Mouse (Mus musculus): ENCODE data around the gene Farp1.

Gene Farp1

DNA sequence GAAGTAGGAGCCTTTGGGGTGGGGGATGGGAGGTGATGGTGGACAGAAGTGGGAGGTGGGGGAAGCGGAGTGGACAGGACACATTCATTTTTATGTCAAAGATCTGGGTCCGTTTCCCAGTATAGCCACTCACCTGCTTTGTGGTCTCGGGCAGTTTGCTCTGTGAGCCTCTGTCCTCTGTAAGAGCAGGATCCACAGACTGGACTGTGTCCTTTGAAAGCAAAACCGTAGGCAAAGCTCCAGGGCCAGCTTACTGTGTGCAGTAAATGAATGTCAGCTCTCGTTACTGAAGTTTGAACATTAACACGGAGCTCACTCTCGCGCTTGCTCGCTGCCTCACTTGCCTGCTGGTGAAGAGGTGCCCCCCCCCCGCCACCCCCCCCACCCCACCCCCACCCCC is 110.7 kb downstream of the Farp1 start:
- no peak for DNase-seq (ENCODE audit: low read depth)

DNA sequence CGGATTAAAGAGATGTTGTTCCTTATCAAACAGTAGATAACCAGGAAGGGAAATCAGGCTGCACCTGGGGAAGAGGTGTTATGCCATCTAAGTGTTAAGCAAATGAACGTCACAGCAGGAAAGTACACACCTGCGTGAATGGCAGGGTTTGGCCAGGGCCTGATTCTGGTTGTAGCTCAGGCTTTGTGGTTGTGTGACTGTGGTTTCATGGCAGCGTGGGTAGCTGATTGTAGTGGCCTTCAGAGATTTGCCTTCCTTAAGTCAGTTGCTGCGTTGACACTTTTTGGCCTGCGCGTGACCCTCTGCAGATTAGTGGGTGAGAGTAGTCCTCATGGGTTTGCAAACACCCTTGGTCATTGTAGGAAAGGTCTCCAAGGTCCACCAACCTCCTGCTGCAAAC is 111.2 kb downstream of the Farp1 start:
- DNase-seq (ENCODE audit: low read depth): no peak

DNA sequence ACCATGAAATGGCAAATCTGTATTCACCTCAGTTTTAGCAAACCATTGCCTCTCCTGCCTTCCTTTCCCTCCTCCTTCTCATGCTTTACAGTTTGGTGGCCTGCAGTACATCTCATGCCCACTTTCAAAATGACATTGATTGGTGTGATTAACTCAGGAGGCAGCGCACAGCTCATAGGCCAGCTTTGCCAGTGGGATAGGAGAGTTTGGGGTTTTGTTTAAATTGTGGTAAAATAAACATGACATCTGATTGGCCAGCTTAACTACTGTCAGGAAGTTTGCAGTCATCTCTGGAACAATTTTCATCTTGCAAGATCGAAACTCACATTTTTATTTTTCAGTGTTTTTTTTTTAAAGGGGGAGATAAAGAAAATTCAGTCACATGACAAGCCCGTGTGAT is 112.0 kb downstream of the Farp1 start:
- no peak for DNase-seq (ENCODE audit: low read depth)

GRCm38 (mm10) chr14:121148088-121148785 is 113.2 kb downstream of the Farp1 start:
- DNase-seq (ENCODE audit: low read depth): no peak

DNA sequence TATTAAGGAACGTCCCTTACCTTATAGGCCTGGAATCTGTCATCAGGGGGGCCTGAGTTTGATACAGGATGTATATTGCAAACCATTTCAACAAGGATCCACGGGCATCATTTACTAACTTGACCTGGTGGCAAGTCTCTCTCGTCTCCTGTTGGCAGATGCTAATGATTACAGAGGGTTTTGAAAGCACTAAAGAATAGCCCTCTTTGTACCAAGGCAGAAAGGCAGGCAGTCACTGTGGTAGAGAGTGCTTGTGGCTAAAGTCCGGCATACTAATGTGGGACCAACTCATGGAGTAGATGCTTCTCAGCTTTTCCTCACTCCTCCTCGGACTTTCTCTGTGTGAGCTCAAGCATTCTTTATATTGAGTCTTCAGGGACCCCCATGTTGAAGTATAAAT is 115.0 kb downstream of the Farp1 start:
- DNase-seq (ENCODE audit: low read depth): no peak

GRCm38 (mm10) chr14:121151837-121152236 is 116.8 kb downstream of the Farp1 start:
- DNase-seq (ENCODE audit: low read depth): no peak

DNA sequence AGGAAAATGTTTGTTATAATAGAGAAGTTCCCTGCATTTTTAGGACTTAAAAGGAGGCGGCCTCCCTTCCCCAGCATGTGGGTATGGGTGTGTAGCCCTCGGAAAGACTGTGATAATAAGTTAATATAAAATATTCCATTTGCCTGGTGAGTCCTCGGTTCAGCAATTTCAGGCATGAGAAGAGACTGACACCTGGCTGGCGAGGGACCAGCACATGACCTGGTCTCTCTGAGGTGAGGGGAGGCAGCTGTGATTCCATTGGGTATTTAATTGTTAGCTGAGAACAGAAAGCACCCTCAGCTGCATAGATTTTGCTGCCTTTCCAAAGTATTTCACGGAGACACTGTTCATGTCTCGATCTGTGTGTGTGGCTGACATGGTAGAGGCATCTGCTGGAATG is 117.8 kb downstream of the Farp1 start:
- DNase-seq (ENCODE audit: low read depth): no peak

DNA sequence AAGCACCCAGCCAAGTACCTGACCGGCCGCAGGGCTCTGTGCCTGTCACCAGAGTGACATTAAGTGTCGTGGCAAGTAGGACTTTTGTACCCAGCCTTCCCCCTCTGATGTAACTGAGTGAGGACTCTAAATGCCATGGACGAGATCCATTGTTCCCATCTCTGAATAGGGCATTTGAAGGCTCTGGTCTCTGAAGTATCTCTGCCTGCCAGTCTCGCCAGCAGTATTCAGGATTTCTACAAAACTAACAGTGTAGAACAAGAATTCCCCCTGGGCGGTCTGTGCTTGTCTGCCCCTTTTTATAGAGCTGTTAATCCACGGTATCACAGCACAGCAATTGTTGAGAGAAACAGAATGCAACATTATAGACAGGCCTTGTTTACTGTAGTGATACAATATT is 118.3 kb downstream of the Farp1 start:
- DNase-seq (ENCODE audit: low read depth): no peak

GRCm38 (mm10) chr14:121155173-121155572 is 120.2 kb downstream of the Farp1 start:
- no peak for DNase-seq (ENCODE audit: low read depth)

- DNase-seq (ENCODE audit: low read depth): no peak
These were observed 123.6 kb downstream of the Farp1 start for GRCm38 (mm10) chr14:121158616-121159015.

DNA sequence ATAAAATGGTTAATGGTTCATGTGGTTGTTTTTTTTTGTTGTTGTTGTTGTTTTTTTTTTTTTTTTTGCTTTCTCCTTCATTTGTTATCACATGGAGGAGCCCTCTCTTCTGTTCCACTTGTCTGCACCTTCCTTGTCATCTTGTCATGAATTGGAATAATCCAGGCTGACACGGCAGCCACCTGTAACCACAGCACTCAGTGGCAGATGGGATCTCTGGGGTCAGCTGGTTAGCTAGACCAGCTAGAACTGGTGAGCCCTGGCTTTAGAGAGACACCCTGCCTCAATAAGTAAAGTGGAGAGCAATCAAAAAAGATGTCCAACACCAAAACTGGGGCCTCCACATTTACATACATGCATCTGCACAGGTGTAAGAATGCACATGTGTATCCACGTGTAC is 127.8 kb downstream of the Farp1 start:
- no peak for DNase-seq (ENCODE audit: low read depth)

DNA sequence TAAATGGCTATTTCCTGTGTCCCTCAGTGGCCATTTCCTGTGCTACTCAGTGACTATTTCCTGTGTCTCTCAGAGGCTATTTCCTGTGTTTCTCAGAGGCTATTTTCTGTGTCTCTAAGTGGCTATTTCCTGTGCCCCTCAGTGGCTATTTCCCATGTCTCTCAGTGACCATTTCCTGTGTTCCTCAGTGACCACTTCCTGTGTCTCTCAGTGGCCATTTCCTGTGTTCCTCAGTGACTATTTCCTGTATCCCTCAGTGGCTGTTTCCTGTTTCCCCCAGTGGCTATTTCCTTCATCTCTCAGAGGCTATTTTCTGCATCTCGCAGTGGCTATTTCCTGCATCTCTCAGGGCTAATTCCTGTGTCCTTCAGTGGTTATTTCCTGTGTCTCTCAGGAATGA is 129.9 kb downstream of the Farp1 start:
- DNase-seq (ENCODE audit: low read depth): peak; percentile 3

DNA sequence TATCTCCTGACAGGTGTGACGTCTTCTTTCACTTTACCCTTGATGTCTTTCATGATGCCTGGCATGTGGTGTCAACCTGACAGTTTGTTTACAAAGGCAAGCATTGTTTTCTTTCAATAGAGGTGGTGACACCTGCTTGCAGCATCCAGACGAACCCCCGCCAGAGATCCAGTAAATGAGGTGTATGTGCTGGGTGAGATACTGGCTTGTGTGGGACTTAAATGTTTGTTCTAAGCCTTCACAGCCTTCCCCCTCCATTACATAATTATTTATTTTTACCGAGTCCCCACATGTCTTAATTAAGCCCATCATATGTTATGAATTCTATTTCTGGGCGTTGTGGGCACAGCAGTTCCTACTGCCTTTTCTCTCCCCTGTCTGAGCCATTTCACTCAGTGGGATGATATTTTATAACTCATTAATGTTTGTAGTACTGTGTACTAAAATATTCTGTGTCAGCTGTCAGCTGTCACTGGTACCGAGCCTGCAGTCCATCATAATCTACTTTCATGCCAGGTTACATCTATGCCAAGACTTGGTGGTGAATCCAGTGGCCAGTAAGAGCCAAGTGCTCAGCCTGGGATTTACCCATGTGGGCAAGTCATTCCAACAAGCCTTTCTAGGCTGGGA is 130.5 kb downstream of the Farp1 start:
- no peak for DNase-seq (ENCODE audit: low read depth)

DNA sequence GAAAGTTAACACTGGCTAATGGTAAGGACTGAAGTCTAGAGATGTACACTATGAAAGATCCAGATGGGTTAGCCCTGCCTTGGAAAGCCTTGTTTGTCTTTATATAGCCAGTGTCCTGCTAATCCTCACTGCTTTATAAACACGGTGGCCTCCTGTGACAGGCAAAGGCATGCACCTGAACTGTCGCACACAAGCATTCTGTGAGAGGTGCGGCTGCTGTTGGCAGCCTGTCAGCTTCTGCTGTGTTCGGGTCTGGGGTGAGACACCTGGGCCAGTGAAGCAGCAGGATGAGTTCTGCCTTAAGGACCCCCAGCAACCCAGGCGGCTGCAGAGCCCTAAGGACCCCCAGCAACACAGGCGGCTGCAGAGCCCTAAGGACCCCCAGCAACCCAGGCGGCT is 131.0 kb downstream of the Farp1 start:
- DNase-seq (ENCODE audit: low read depth): no peak

GRCm38 (mm10) chr14:121168716-121169115 is 133.7 kb downstream of the Farp1 start:
- DNase-seq (ENCODE audit: low read depth): no peak

- no peak for DNase-seq (ENCODE audit: low read depth)
These were observed 135.3 kb downstream of the Farp1 start for GRCm38 (mm10) chr14:121170321-121170720.

DNA sequence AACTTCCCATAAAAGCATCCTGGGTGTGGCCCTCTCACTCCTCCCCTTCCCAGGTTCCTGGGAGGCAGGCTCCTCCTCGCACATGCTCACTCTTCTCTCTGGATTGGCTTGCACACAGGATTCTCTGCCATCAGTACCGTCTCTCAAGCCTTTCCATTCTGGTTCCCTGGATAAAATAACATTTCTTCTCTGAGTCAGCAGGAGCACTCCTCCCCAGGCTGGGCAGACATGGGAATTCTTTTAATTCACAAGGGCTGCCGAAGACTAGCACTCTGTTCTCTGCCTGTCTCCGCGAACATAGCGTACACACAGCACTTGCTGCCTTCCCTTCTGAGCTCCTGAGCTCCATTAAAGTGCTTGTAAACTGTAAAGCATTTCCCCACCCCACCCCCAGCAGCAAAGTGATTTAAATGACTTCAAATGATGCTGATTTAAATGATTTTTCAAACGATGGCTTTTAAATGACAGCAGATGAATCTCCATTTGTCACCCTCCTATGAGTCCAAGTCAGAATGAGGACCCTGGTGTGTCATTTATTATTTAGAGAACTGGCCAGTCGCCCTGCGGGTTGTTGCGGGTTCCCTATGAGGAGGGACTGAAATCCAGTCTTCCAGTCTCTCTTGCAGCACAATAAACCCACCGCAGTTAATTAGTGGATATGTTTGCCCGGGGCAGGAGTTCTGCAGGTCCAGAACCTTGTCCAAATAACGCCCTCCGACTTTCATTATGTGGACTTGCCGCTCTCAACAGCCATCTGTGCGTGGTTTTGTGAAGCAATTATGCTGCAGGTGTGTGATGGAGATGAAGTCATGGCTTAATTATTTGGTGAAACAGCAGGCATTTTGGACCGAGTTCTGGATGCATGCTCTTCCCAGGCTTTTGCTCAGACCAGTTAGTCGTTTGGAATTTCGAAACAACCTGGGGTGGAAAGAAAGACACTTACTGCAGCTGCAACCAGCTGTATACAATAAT is 137.4 kb downstream of the Farp1 start:
- no peak for DNase-seq (ENCODE audit: low read depth)

DNA sequence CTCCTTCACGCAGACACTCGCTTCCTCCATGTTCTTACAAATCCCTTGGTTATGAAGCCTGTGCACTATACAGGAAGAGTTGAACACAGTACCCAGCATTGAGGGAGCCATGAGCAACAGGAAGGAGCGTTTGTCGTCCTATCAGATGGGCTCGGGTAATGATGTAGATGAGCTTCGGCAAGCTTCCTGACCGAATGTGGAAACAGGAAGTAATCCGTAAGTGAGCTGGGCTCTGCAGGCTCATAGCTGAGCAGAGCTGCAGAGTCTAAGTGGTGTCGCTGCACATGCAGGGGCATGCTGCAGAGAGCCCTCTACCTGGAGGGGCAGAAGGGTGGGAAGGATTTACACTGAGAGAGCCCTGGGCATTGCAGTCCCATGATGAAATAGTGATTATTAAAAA is 140.4 kb downstream of the Farp1 start:
- peak; percentile 21 for DNase-seq (ENCODE audit: low read depth)

DNA sequence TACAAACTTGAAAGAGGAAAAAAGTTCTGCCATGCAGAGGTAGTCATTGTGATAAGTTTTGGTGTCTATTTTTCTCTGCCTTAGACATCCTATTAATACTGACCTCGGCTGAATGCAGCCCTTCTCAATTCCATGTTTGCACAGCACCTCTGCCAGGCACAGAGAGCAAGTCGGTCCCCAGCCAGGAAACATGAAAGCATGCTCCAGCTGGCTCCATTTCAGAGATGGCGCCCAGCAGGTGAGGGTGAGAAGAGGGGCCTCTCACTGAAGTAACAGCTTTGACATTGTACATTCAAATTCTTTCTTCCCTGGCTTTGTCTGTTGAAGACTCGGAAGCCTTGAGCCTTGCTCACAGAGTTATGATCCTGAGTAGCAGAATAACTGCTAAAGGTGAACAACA is 140.9 kb downstream of the Farp1 start:
- no peak for DNase-seq (ENCODE audit: low read depth)

- DNase-seq (ENCODE audit: low read depth): no peak
These were observed 142.9 kb downstream of the Farp1 start for GRCm38 (mm10) chr14:121177907-121178306.

- DNase-seq (ENCODE audit: low read depth): no peak
These were observed 145.6 kb downstream of the Farp1 start for GRCm38 (mm10) chr14:121180611-121181010.

DNA sequence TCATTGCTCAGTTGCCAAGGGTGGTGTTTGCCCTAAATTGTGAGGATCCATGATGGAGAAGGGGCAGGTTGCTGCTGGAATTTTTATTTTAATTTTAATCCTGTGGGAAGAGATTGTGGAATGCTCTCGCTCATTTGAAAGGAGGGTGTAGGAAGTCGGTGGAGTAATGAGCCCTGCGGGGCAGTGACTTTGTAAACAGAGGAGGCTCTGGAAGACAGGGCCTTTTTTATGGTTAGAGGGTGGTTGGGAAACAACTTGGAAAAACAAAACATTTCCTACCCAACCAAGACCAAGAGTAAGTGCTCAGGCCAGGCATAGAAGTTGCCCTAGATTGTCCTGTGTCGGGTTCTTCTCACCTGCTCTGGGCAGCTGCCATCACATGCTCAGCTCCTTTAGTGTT is 146.8 kb downstream of the Farp1 start:
- DNase-seq (ENCODE audit: low read depth): no peak

DNA sequence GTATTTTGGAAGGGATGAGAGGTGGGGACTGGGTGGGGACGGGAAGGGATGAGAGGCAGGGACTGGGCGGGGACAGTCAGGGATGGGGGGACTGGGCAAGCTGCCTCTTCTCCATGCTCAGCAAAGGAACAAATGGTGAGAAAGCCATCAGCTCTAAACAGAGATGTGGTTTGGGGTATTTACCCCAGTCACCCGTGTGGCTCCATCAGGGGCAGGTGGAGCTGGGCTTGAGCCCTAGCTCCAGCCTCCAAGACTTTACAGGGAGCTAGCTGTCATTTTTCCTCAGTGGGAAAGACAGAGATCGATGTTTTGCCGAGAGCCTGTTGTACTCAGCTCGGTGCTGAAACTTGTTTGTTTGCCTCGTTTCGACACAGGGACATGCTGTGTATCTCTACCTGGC is 148.0 kb downstream of the Farp1 start:
- DNase-seq (ENCODE audit: low read depth): no peak
